Mouse (Mus musculus): Measurements from ENCODE around the gene St6galnac4. TPM values are rescaled to one million over a fixed set of nuclear protein-coding genes. Genes with fewer than 3 reads are reported as not detected.
A peak's percentile ranks its signal among the peaks of the same experiment; 100 is the strongest.

The St6galnac4 gene
- polyA plus RNA-seq, 1 experiment = 9.4 TPM

DNA sequence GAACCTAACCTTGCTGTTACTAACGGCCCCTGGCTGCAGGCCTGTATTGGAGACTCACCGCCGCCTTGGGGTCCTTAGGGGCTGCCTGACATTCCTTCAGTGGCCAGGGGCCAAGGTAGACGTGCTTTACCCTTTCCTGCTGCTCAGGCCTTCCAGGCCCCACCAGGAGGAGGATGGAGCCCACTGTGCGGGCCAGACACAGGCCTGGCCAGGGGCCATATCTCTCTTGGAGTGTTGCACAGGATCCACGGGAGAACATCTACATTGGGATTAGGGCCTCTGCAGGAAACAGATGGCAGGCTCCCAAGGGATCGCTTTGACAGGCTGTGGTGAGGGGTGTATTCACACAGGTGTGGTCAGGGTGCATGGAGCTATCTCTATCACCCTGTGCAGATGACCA, 55.9 kb downstream of the St6galnac4 start:
- Histone ChIP-seq H3K9me3 (replicated peaks; ENCODE audit: control insufficient read depth, insufficient read depth, low read length, poor library complexity, severe bottlenecking) (no peaks in the 10 kb centered on the region), H3K4me3 (ENCODE audit: low read depth, low read length) (no peak overlapping the region), H3K9ac (ENCODE audit: low read depth, poor library complexity, severe bottlenecking) (no peak overlapping the region), H3K36me3 (ENCODE audit: control insufficient read depth, insufficient read depth, low read length, poor library complexity, severe bottlenecking) (no peaks in the 10 kb centered on the region), H3K27me3 (ENCODE audit: control insufficient read depth, insufficient read depth, low read length, poor library complexity, severe bottlenecking) (no peaks in the 10 kb centered on the region), H3K4me1 (ENCODE audit: control insufficient read depth, insufficient read depth, low read length) (peaks cover 8% of the 10 kb centered on the region), H3K27ac (ENCODE audit: insufficient read depth, low read length) (no peak overlapping the region)
- TF ChIP-seq POLR2A (IDR thresholded peaks at IDR 0.05; ENCODE audit: insufficient read depth, low read length) = no peak
- no peak for TF ChIP-seq EP300 (IDR thresholded peaks at IDR 0.05; ENCODE audit: insufficient read depth, low read depth, low read length)
- no peak for TF ChIP-seq CTCF (IDR thresholded peaks at IDR 0.05; ENCODE audit: low read depth, low read length)

DNA sequence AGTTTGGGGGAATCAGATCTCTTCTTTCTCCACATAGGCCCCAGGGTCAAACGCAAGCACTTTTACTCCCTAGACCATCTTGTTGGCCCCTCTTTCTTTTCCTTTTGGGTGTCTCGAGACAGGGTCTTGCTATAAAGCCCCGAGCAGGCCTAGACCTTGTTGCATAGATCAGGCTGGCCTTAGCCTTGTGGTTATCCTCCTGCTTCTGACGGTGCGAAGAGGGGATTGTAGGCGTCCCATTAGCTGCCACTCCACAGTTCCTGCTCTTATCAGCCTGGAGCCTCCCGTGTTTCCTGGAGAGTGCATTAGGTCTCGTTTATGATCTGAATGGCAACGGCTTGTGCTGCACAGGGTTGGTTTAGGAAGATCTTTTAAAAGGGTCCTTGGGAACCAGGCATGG, 57.2 kb downstream of the St6galnac4 start:
- Histone ChIP-seq H3K9ac (ENCODE audit: low read depth, poor library complexity, severe bottlenecking) (no peak overlapping the region), H3K4me1 (ENCODE audit: control insufficient read depth, insufficient read depth, low read length) (peaks cover 8% of the 10 kb centered on the region), H3K9me3 (replicated peaks; ENCODE audit: control insufficient read depth, insufficient read depth, low read length, poor library complexity, severe bottlenecking) (no peaks in the 10 kb centered on the region), H3K4me3 (ENCODE audit: low read depth, low read length) (no peak overlapping the region), H3K27me3 (ENCODE audit: control insufficient read depth, insufficient read depth, low read length, poor library complexity, severe bottlenecking) (no peaks in the 10 kb centered on the region), H3K36me3 (ENCODE audit: control insufficient read depth, insufficient read depth, low read length, poor library complexity, severe bottlenecking) (no peaks in the 10 kb centered on the region), H3K27ac (ENCODE audit: insufficient read depth, low read length) (no peak overlapping the region)
- TF ChIP-seq CTCF (IDR thresholded peaks at IDR 0.05; ENCODE audit: low read depth, low read length) = no peak
- TF ChIP-seq EP300 (IDR thresholded peaks at IDR 0.05; ENCODE audit: insufficient read depth, low read depth, low read length) = no peak
- no peak for TF ChIP-seq POLR2A (IDR thresholded peaks at IDR 0.05; ENCODE audit: insufficient read depth, low read length)

DNA sequence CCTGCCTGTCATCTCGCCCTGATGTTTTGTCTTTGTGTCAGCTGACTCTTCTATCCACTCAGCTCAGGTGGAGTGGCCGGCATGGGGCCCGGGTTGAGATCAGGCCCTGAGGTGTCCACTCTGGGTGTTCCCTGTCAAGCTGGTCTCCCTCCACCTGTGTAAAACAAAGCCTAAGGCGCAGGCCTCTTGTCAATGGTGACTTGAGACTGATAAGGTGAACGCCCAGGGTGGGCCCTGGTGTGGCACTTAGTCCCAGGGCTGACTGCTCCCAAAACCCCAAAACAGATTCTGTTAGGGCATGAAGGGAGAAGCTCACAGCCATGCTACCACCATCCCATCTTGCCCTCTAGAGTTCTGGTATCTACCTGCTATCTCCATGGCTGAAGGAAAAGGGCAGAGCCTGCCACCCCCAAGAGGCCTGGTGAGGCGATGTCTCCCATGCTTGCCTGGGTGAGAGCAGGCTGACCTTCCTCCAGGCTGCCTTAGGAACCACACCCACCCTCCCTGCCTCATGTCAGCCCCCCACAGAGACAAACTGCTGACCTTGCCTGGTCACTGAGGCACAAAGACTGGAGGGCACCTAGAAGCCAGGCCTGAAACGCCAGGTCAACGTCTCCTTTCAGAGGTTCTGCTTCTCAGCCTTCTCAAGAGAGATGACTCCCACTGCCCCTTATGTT, 58.0 kb downstream of the St6galnac4 start:
- Histone ChIP-seq H3K36me3 (ENCODE audit: control insufficient read depth, insufficient read depth, low read length, poor library complexity, severe bottlenecking) (no peaks in the 10 kb centered on the region), H3K27me3 (ENCODE audit: control insufficient read depth, insufficient read depth, low read length, poor library complexity, severe bottlenecking) (no peaks in the 10 kb centered on the region), H3K27ac (ENCODE audit: insufficient read depth, low read length) (no peak overlapping the region), H3K9ac (ENCODE audit: low read depth, poor library complexity, severe bottlenecking) (no peak overlapping the region), H3K4me3 (ENCODE audit: low read depth, low read length) (no peak overlapping the region), H3K9me3 (replicated peaks; ENCODE audit: control insufficient read depth, insufficient read depth, low read length, poor library complexity, severe bottlenecking) (no peaks in the 10 kb centered on the region), H3K4me1 (ENCODE audit: control insufficient read depth, insufficient read depth, low read length) (peaks cover 8% of the 10 kb centered on the region)
- no peak for TF ChIP-seq POLR2A (IDR thresholded peaks at IDR 0.05; ENCODE audit: insufficient read depth, low read length)

DNA sequence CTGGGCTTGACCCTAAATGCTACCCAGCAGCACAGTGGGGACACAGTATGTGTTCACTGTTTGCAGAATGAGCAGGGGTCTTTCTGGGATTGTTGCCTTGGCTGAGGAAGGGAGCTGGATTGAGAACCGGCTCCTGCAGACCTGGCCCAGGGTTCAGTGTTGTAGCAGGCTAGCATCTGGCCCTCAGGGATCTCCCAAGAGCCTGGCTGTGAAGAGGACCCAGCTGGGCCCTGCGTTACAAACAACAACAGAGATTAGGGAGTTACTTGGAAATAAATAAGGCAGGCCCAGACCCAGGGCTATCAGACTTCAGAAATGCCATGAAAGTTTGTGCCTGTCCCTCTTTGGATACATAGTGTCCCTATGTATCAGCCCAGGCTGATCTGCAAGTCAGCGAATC, 58.8 kb downstream of the St6galnac4 start:
- H3K27ac ChIP-seq (ENCODE audit: insufficient read depth, low read length) = no peak overlapping the region
- no peaks in the 10 kb centered on the region for H3K27me3 ChIP-seq (ENCODE audit: control insufficient read depth, insufficient read depth, low read length, poor library complexity, severe bottlenecking)
- no peaks in the 10 kb centered on the region for H3K9me3 ChIP-seq (replicated peaks; ENCODE audit: control insufficient read depth, insufficient read depth, low read length, poor library complexity, severe bottlenecking)
- no peak overlapping the region for H3K9ac ChIP-seq (ENCODE audit: low read depth, poor library complexity, severe bottlenecking)
- TF ChIP-seq POLR2A (IDR thresholded peaks at IDR 0.05; ENCODE audit: insufficient read depth, low read length) (no peak), CTCF (IDR thresholded peaks at IDR 0.05; ENCODE audit: low read depth, low read length) (no peak), EP300 (IDR thresholded peaks at IDR 0.05; ENCODE audit: insufficient read depth, low read depth, low read length) (no peak)
- no peak overlapping the region for H3K4me3 ChIP-seq (ENCODE audit: low read depth, low read length)
- H3K36me3 ChIP-seq (ENCODE audit: control insufficient read depth, insufficient read depth, low read length, poor library complexity, severe bottlenecking) = no peaks in the 10 kb centered on the region
- peaks cover 8% of the 10 kb centered on the region for H3K4me1 ChIP-seq (ENCODE audit: control insufficient read depth, insufficient read depth, low read length)

DNA sequence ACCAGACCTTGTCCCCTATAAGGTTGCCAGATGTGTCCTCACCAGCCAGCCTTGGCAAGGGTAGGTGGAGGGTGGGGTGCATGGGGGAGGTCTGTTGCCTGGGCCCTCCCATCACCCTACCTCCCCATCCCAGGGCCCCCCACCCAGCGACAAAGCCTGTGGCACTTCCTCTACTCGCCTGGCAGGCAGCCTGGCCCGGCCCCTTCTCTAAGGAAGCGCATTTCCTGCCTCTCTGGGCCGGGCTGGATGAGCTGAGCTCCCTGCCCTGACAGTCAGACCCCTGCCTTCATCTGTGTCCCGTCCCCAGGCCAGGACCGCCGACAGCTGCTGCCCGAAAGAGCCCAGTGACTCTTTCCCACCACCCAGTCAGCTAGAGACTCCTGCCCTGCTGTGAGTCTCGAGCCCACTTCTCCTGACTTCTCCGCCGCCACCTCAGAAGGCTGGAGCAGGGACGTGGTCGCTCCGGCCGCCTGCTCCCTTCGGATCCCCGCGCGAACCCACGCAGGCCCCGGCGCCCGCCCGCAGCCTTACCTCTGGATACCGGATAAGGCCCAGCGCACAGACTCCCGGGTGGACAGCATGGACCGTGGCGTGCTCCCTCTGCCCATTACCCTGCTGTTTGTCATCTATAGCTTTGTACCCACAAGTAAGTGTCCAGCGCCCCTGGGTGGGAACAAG, 59.6 kb downstream of the St6galnac4 start, which contains the start of gene Eng:
TSS of gene Eng (plus strand) at position 217 of the 678 bp plus-strand sequence.
- TF ChIP-seq CTCF (IDR thresholded peaks at IDR 0.05; ENCODE audit: low read depth, low read length) = no peak
- no peak for TF ChIP-seq POLR2A (IDR thresholded peaks at IDR 0.05; ENCODE audit: insufficient read depth, low read length)
- TF ChIP-seq EP300 (IDR thresholded peaks at IDR 0.05; ENCODE audit: insufficient read depth, low read depth, low read length) = no peak
- Histone ChIP-seq H3K4me3 (ENCODE audit: low read depth, low read length) (peak within 1 kb of the TSS; percentile 81), H3K4me1 (ENCODE audit: control insufficient read depth, insufficient read depth, low read length) (peaks cover 8% of the 10 kb centered on the region), H3K27me3 (ENCODE audit: control insufficient read depth, insufficient read depth, low read length, poor library complexity, severe bottlenecking) (no peaks in the 10 kb centered on the region), H3K27ac (ENCODE audit: insufficient read depth, low read length) (peak within 1 kb of the TSS; percentile 36), H3K9me3 (replicated peaks; ENCODE audit: control insufficient read depth, insufficient read depth, low read length, poor library complexity, severe bottlenecking) (no peaks in the 10 kb centered on the region), H3K9ac (ENCODE audit: low read depth, poor library complexity, severe bottlenecking) (peak within 1 kb of the TSS; percentile 88), H3K36me3 (ENCODE audit: control insufficient read depth, insufficient read depth, low read length, poor library complexity, severe bottlenecking) (no peaks in the 10 kb centered on the region)

DNA sequence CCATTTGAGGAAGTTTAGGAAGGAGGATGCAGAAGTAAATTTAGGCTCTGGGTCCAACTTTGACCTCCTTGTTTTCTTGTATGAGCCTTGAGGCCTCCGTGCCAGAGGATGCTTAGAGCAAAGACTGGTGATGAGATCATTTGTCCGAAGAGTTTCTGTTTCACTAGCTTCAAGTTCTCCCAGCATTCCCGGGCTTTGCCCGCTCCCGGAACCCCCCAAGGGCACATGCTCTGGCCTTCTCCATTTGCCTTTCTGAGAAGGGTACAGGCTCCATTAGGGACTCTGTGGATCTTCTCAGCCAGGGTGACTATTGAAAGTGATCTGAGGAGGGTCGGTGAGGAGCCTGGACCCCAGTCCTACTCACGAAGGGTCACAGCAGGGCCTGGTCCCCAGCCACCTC, 60.5 kb downstream of the St6galnac4 start:
- Histone ChIP-seq H3K4me3 (ENCODE audit: low read depth, low read length) (peak overlapping the region; percentile 81), H3K9me3 (replicated peaks; ENCODE audit: control insufficient read depth, insufficient read depth, low read length, poor library complexity, severe bottlenecking) (no peaks in the 10 kb centered on the region), H3K27ac (ENCODE audit: insufficient read depth, low read length) (peak overlapping the region; percentile 36), H3K9ac (ENCODE audit: low read depth, poor library complexity, severe bottlenecking) (peak overlapping the region; percentile 88), H3K4me1 (ENCODE audit: control insufficient read depth, insufficient read depth, low read length) (peaks cover 8% of the 10 kb centered on the region), H3K27me3 (ENCODE audit: control insufficient read depth, insufficient read depth, low read length, poor library complexity, severe bottlenecking) (no peaks in the 10 kb centered on the region), H3K36me3 (ENCODE audit: control insufficient read depth, insufficient read depth, low read length, poor library complexity, severe bottlenecking) (no peaks in the 10 kb centered on the region)
- TF ChIP-seq POLR2A (IDR thresholded peaks at IDR 0.05; ENCODE audit: insufficient read depth, low read length) = no peak
- TF ChIP-seq EP300 (IDR thresholded peaks at IDR 0.05; ENCODE audit: insufficient read depth, low read depth, low read length) = no peak
- no peak for TF ChIP-seq CTCF (IDR thresholded peaks at IDR 0.05; ENCODE audit: low read depth, low read length)

Other genes with a start within 250 kb of the St6galnac4 start
- gene Ciz1, start 234.8 kb upstream of the St6galnac4 start, polyA plus RNA-seq (2011; ENCODE audit: insufficient read depth, insufficient read length, low read depth, missing spikeins) = 34.3 and 38.7 TPM in 2 replicates
- gene Dnm1, start 233.8 kb upstream of the St6galnac4 start, polyA plus RNA-seq (2011; ENCODE audit: insufficient read depth, insufficient read length, low read depth, missing spikeins) = 11.6 and 17.0 TPM in 2 replicates
- 25.7 and 30.5 TPM in 2 replicates for gene 1110008P14Rik, start 205.2 kb upstream of the St6galnac4 start, polyA plus RNA-seq (2011; ENCODE audit: insufficient read depth, insufficient read length, low read depth, missing spikeins)
- not detected in 2 replicates for gene Lcn2, start 198.8 kb upstream of the St6galnac4 start, polyA plus RNA-seq (2011; ENCODE audit: insufficient read depth, insufficient read length, low read depth, missing spikeins)
- gene Ptges2, start 191.2 kb upstream of the St6galnac4 start, polyA plus RNA-seq (2011; ENCODE audit: insufficient read depth, insufficient read length, low read depth, missing spikeins) = 18.1 and 22.2 TPM in 2 replicates
- 3.0 and 3.6 TPM in 2 replicates for gene Naif1, start 136.6 kb upstream of the St6galnac4 start, polyA plus RNA-seq (2011; ENCODE audit: insufficient read depth, insufficient read length, low read depth, missing spikeins)
- 12.8 and 16.5 TPM in 2 replicates for gene Slc25a25, start 135.7 kb upstream of the St6galnac4 start, polyA plus RNA-seq (2011; ENCODE audit: insufficient read depth, insufficient read length, low read depth, missing spikeins)
- gene Fam102a, start 51.8 kb upstream of the St6galnac4 start, polyA plus RNA-seq (2011; ENCODE audit: insufficient read depth, insufficient read length, low read depth, missing spikeins) = 12.2 and 16.5 TPM in 2 replicates
- gene Dpm2, start 16.2 kb upstream of the St6galnac4 start, polyA plus RNA-seq (2011; ENCODE audit: insufficient read depth, insufficient read length, low read depth, missing spikeins) = 35.1 and 41.7 TPM in 2 replicates
- gene Pip5kl1, start 12.3 kb upstream of the St6galnac4 start, polyA plus RNA-seq (2011; ENCODE audit: insufficient read depth, insufficient read length, low read depth, missing spikeins) = 1.8 and 4.1 TPM in 2 replicates
- gene 9430097D07Rik, start 11.4 kb upstream of the St6galnac4 start, polyA plus RNA-seq (2011; ENCODE audit: insufficient read depth, insufficient read length, low read depth, missing spikeins) = 0.44 TPM in 1 of 2 replicates, not detected in the other
- gene St6galnac6, start 12.6 kb downstream of the St6galnac4 start, polyA plus RNA-seq (2011; ENCODE audit: insufficient read depth, insufficient read length, low read depth, missing spikeins) = 22.5 and 24.2 TPM in 2 replicates
- 71.8 and 74.7 TPM in 2 replicates for gene Ak1, start 34.7 kb downstream of the St6galnac4 start, polyA plus RNA-seq (2011; ENCODE audit: insufficient read depth, insufficient read length, low read depth, missing spikeins)
- 20.0 and 20.8 TPM in 2 replicates for gene Eng, start 59.5 kb downstream of the St6galnac4 start, polyA plus RNA-seq (2011; ENCODE audit: insufficient read depth, insufficient read length, low read depth, missing spikeins)
- gene Fpgs, start 117.0 kb downstream of the St6galnac4 start, polyA plus RNA-seq (2011; ENCODE audit: insufficient read depth, insufficient read length, low read depth, missing spikeins) = 45.7 and 52.7 TPM in 2 replicates
- gene Cdk9, start 126.0 kb downstream of the St6galnac4 start, polyA plus RNA-seq (2011; ENCODE audit: insufficient read depth, insufficient read length, low read depth, missing spikeins) = 109 and 115 TPM in 2 replicates
- 9.0 and 11.4 TPM in 2 replicates for gene Sh2d3c, start 134.0 kb downstream of the St6galnac4 start, polyA plus RNA-seq (2011; ENCODE audit: insufficient read depth, insufficient read length, low read depth, missing spikeins)
- gene 6330409D20Rik, start 153.9 kb downstream of the St6galnac4 start, polyA plus RNA-seq (2011; ENCODE audit: insufficient read depth, insufficient read length, low read depth, missing spikeins) = not detected in 2 replicates
- 77.0 and 83.7 TPM in 2 replicates for gene Tor2a, start 170.1 kb downstream of the St6galnac4 start, polyA plus RNA-seq (2011; ENCODE audit: insufficient read depth, insufficient read length, low read depth, missing spikeins)
- 2.2 TPM in 2 replicates for gene Ttc16, start 188.5 kb downstream of the St6galnac4 start, polyA plus RNA-seq (2011; ENCODE audit: insufficient read depth, insufficient read length, low read depth, missing spikeins)
- gene Ptrh1, start 188.7 kb downstream of the St6galnac4 start, polyA plus RNA-seq (2011; ENCODE audit: insufficient read depth, insufficient read length, low read depth, missing spikeins) = 9.9 and 11.6 TPM in 2 replicates
- not detected in 2 replicates for gene Cfap157, start 197.3 kb downstream of the St6galnac4 start, polyA plus RNA-seq (2011; ENCODE audit: insufficient read depth, insufficient read length, low read depth, missing spikeins)